Mouse (Mus musculus): ENCODE measurements at regions not wholly inside any gene's neighbourhood (a gene's known extent, or its start where the extent isn't known, plus 50 kb on each side); places are given as distances from the start of the nearest gene placed in this dataset.

- DNase-seq (ENCODE audit: low spot score): no peak
These were observed 592.5 kb downstream of the Etv1 start for GRCm38 (mm10) chr12:39371480-39372245.

GRCm38 (mm10) chr12:39373721-39374120, 594.5 kb downstream of the Etv1 start:
- DNase-seq (ENCODE audit: low spot score): no peak
